ENCODE assay signal across 9 mouse cellular contexts in the genomic region with DNA sequence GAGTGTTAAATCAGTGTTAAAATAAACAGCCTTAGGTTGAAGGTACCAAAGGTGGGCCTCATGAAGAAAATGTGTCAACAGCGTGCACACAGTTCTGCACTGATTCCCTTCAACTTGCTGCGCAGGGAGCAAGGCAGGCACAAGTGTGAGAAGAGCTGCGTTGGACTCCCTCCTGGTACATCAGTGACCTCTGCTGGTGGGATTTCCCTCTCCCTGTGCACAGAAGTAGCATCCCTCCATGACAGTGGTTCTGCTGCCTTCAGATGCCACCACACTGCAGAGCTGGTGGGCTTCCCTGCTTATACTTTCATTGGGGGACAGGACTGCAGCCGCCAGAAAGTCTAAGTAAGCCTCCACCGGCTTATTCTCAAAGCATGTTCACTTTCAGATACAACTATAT. TPM values are rescaled to one million over a fixed set of nuclear protein-coding genes. Genes with fewer than 3 reads are reported as not detected.
A peak's percentile ranks its signal among the peaks of the same experiment; 100 is the strongest.
DNase-seq lines count a peak whose midpoint lies in the region; ATAC-seq and TF ChIP-seq lines count a peak whose summit lies in the region.
"Had no signal": no experiment of that assay in that cellular context is flagged by ENCODE, and none has a peak within 500 bp of the region (broad histone marks: within the 10 kb centered on the region; RNA-seq: fewer than 3 reads in every experiment).

No protein-coding gene starts in this region.

- WGBS in kidney, postnatal 0 days, result 50% methylated on average over 5 of the region's 5 CpGs
- 51% methylated on average over 5 of the region's 5 CpGs for WGBS in liver, postnatal 0 days (ENCODE audit: insufficient replicate concordance)

- no peak overlapping the region for H3K4me3 ChIP-seq in kidney, postnatal 0 days (replicated peaks; ENCODE audit: low read depth, low read length)
- no peak overlapping the region for H3K4me3 ChIP-seq in liver, postnatal 0 days (ENCODE audit: low read depth, low read length)
- H3K4me3 ChIP-seq: neural tube, embryonic 13.5 days had no signal

- no peak for TF ChIP-seq EP300 in liver, postnatal 0 days (IDR thresholded peaks at IDR 0.05; ENCODE audit: low read depth)

- H3K9ac ChIP-seq in kidney, postnatal 0 days (ENCODE audit: low read depth, low read length), result no peak overlapping the region
- H3K9ac ChIP-seq in liver, postnatal 0 days (replicated peaks), result no peak overlapping the region
- H3K9ac ChIP-seq: neural tube, embryonic 13.5 days had no signal

- TF ChIP-seq CTCF in kidney, postnatal 0 days (IDR thresholded peaks at IDR 0.05; ENCODE audit: low read depth), result peak; percentile 83
- peak; percentile 75 for TF ChIP-seq CTCF in liver, postnatal 0 days (IDR thresholded peaks at IDR 0.05; ENCODE audit: low read depth)

- H3K9me3 ChIP-seq in kidney, postnatal 0 days (replicated peaks; ENCODE audit: low read length), result no peaks in the 10 kb centered on the region
- no peaks in the 10 kb centered on the region for H3K9me3 ChIP-seq in liver, postnatal 0 days (ENCODE audit: low read length)
- H3K9me3 ChIP-seq: neural tube, embryonic 13.5 days had no signal

- no peak overlapping the region for H3K4me2 ChIP-seq in kidney, postnatal 0 days (ENCODE audit: low read length)
- H3K4me2 ChIP-seq in liver, postnatal 0 days (ENCODE audit: low read depth, low read length), result no peak overlapping the region
- H3K4me2 ChIP-seq: neural tube, embryonic 13.5 days had no signal

- no peak overlapping the region for H3K27ac ChIP-seq in kidney, postnatal 0 days
- no peak overlapping the region for H3K27ac ChIP-seq in liver, postnatal 0 days (ENCODE audit: low read depth)
- H3K27ac ChIP-seq: neural tube, embryonic 13.5 days had no signal

- ATAC-seq in kidney, postnatal 0 days (replicated peaks; ENCODE audit: low FRiP score, low read depth), result no peak; the same call in 1 of the 2 replicates
- ATAC-seq in liver, postnatal 0 days, result no peak

- DNase-seq in urinary bladder, postnatal 14 days (ENCODE audit: low spot score), result peak; percentile 76
- no peak for DNase-seq in urinary bladder, postnatal 10 days (ENCODE audit: low spot score)
- peak; percentile 73 for DNase-seq in cerebellum, adult 8-10 months
- peak; percentile 74 to 81 for DNase-seq in frontal cortex, postnatal 36 days (ENCODE audit: low spot score in 2 of 2)
- DNase-seq in kidney, postnatal 0 days (ENCODE audit: low spot score), result peak; percentile 77
- peak; percentile 60 for DNase-seq in liver, postnatal 0 days
- DNase-seq in ovary, postnatal 36 days (ENCODE audit: low spot score), result peak; percentile 62
- peak; percentile 70 to 72 for DNase-seq in thymus, postnatal 36 days

- H3K27me3 ChIP-seq in kidney, postnatal 0 days (ENCODE audit: insufficient read depth, low read length), result no peaks in the 10 kb centered on the region
- H3K27me3 ChIP-seq in liver, postnatal 0 days (ENCODE audit: insufficient read depth, low read length), result no peaks in the 10 kb centered on the region
- H3K27me3 ChIP-seq: neural tube, embryonic 13.5 days had no signal

- no peaks in the 10 kb centered on the region for H3K36me3 ChIP-seq in kidney, postnatal 0 days (ENCODE audit: insufficient read depth, low read length)
- no peaks in the 10 kb centered on the region for H3K36me3 ChIP-seq in liver, postnatal 0 days (replicated peaks; ENCODE audit: insufficient read depth, low read length)
- H3K36me3 ChIP-seq: neural tube, embryonic 13.5 days had no signal

- no peaks in the 10 kb centered on the region for H3K4me1 ChIP-seq in kidney, postnatal 0 days (replicated peaks; ENCODE audit: insufficient read depth, low read length)
- 0 out of 2 replicates have a peak, but pooled peaks cover 3% of the 10 kb centered on the region for H3K4me1 ChIP-seq in liver, postnatal 0 days (ENCODE audit: insufficient read depth)

RNA-seq across cellular contexts. Expression of gene Rasa2, which starts 37.2 kb away (rescaled TPM):
- 13.8 and 14.9 TPM in 2 replicates for polyA plus RNA-seq in kidney, postnatal 0 days (2015; fragmentation: Nextera tagmentation; extraction: Ambion mirVana)
- 2.5 and 2.7 TPM in 2 replicates for polyA plus RNA-seq in liver, postnatal 0 days (2015; fragmentation: Nextera tagmentation; extraction: Ambion mirVana)
